Mouse (Mus musculus): Measurements from ENCODE around the gene Pygo1.

GRCm38 (mm10) chr9:72943424-72943823 is 18.0 kb downstream of the Pygo1 start:
- peak; percentile 25; the same call in 1 of the 2 replicates for TF ChIP-seq CTCF (IDR thresholded peaks at IDR 0.05; ENCODE audit: control insufficient read depth, insufficient read depth, low read length)
- no peak for TF ChIP-seq POLR2A (IDR thresholded peaks at IDR 0.05; ENCODE audit: borderline replicate concordance, control insufficient read depth, low read depth, low read length)

Measured in bone marrow, adult 2 months (tissue).